Mouse (Mus musculus) olfactory bulb, adult 2 months (tissue): ENCODE measurements around the gene Tm9sf4.

Source experiments
- CTCF ChIP-seq: fragments of 200-500 bp; IDR thresholded peaks from 2 replicates; pipeline ENCODE4 v1.5.1; 2012; ENCODE audit warnings: low read depth, mild to moderate bottlenecking, low read length, moderate library complexity; ENCODE audit not compliant: insufficient read depth
- POLR2A ChIP-seq: fragments of 200-500 bp; IDR thresholded peaks from 2 replicates; pipeline ENCODE4 v1.6.1; 2012; ENCODE audit warnings: mild to moderate bottlenecking, low read depth, low read length, moderate library complexity; ENCODE audit not compliant: insufficient read depth

GRCm38 (mm10) chr2:153214771-153215259, 53.7 kb downstream of the Tm9sf4 start:
- TF ChIP-seq CTCF: no peak
- TF ChIP-seq POLR2A: no peak
